Mouse (Mus musculus) forebrain, embryonic 16.5 days (tissue): ENCODE measurements at regions not wholly inside any gene's neighbourhood (a gene's known extent, or its start where the extent isn't known, plus 50 kb on each side); places are given as distances from the start of the nearest gene placed in this dataset.
A peak's percentile ranks its signal among the peaks of the same experiment; 100 is the strongest.
"Not testable (repeated sequence)": the region's sequence is repeated elsewhere in the genome, so short reads cannot be mapped to it uniquely, and the experiment has no call there.

Experiments used
- ATAC-seq: fragments of 200-750 bp; cut with Nextera tagmentation; 2 replicates; pipeline ENCODE4 v1.8.0; 2017; ENCODE audit warnings: mild to moderate bottlenecking, moderate library complexity
- H3K27ac ChIP-seq: fragments of 300-500 bp; sonication (generic); 2 replicates; pipeline ENCODE4 v1.5.1; 2014; ENCODE audit warnings: low read length, control low read depth
- H3K27me3 ChIP-seq: fragments of 300-500 bp; sonication (generic); replicated peaks from 2 replicates; pipeline ENCODE4 v1.6.1; 2014; ENCODE audit warnings: low read length; ENCODE audit not compliant: control insufficient read depth, insufficient read depth
- H3K36me3 ChIP-seq: fragments of 300-500 bp; sonication (generic); 2 replicates; pipeline ENCODE4 v1.6.1; 2014; ENCODE audit not compliant: control insufficient read depth, insufficient read depth
- H3K4me1 ChIP-seq: fragments of 300-500 bp; sonication (generic); replicated peaks from 2 replicates; pipeline ENCODE4 v1.6.1; 2014; ENCODE audit warnings: low read length; ENCODE audit not compliant: control insufficient read depth, insufficient read depth
- H3K4me2 ChIP-seq: fragments of 300-500 bp; sonication (generic); 2 replicates; pipeline ENCODE4 v1.6.1; 2014; ENCODE audit warnings: mild to moderate bottlenecking, low read length, control low read depth
- H3K4me3 ChIP-seq: fragments of 300-500 bp; sonication (generic); replicated peaks from 2 replicates; pipeline ENCODE4 v1.5.1; 2014; ENCODE audit warnings: mild to moderate bottlenecking, low read length, control low read depth
- H3K9ac ChIP-seq: fragments of 300-500 bp; sonication (generic); replicated peaks from 2 replicates; pipeline ENCODE4 v1.6.1; 2014; ENCODE audit warnings: low read depth, low read length, control low read depth
- H3K9me3 ChIP-seq: fragments of 300-500 bp; sonication (generic); 2 replicates; pipeline ENCODE4 v1.6.1; 2016; ENCODE audit warnings: low read length; ENCODE audit not compliant: control insufficient read depth
- WGBS: fragments of 180-500 bp; shearing (Covaris S2); extraction: QIAGEN DNeasy Blood & Tissue Kit; methylation state at CpG from one replicate; pipeline ENCODE4 v1.1.7; 2014; 5-methylcytosine and 5-hydroxymethylcytosine counted together

DNA sequence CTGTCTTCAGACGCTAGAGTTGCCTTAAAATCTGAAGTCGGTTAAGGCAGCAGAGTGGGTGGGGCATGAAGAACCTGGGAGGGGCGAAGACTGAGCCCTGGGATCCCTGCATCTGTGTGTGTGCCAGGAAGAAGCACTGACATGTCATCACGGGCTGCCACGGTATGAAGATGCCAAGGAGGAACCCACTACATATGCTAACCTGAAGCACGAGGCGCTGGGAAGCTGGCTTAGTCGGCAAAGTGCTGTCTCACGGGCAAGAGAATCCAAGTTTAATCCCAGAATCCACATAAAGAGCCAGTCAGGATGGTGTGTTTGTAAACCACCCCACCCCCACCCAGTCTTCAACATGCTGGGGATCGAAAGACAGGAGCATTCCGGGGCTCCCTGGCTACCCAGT, 73.2 kb upstream of the Rhobtb1 start:
- H3K4me3 ChIP-seq, result no peak overlapping the region
- H3K27ac ChIP-seq, result no peak overlapping the region
- no peaks in the 10 kb centered on the region for H3K36me3 ChIP-seq
- H3K27me3 ChIP-seq, result no peaks in the 10 kb centered on the region
- H3K4me1 ChIP-seq, result no peaks in the 10 kb centered on the region
- no peaks in the 10 kb centered on the region for H3K9me3 ChIP-seq
- peak; percentile 57 for ATAC-seq
- WGBS, result 66% methylated on average over 11 of the region's 11 CpGs
- no peak overlapping the region for H3K9ac ChIP-seq
- no peak overlapping the region for H3K4me2 ChIP-seq

DNA sequence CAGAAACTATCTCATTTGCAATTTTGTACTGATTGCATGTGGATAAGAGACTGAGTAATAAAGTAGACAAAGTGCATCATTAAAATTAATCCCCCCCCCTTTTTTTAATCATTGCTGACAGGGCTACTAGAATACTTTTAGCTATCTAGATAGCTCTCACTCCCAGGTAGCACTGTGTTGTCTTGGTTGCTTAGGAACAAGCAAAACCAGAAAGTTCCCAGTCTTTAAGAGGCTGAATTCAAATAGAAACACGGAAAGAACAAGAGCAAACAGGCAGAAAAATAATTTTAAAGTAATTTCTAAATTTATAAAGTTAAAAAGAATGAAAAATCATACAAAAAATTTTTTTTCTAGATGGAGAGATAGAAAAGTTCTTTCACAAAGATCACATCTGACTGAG, 65.0 kb upstream of the Rhobtb1 start:
- Histone ChIP-seq H3K36me3 (no peaks in the 10 kb centered on the region), H3K4me1 (no peaks in the 10 kb centered on the region), H3K4me2 (no peak overlapping the region), H3K4me3 (no peak overlapping the region), H3K27me3 (no peaks in the 10 kb centered on the region), H3K9ac (no peak overlapping the region), H3K27ac (no peak overlapping the region), H3K9me3 (no peaks in the 10 kb centered on the region)
- 84% methylated on average over 1 of the region's 1 CpGs for WGBS
- no peak for ATAC-seq

DNA sequence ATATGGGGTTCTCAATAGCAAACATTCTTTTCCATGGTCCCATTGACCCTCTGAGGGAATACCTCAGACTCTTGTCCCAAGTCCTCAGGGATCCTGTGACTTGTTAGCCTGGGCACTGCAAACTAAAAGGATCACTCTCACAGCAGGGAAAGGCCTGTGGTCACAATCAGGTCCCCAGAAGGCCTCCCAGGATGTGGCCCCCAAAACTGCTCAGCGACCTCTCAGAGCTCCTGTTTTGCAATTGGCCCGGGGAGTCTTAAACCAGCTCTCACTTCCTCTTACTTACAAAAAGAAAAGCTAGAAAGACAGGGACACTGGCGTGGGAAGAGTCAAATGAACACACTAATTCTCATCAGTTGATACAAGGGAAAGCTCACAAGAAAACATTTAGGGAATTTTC, 59.4 kb upstream of the Rhobtb1 start:
- Histone ChIP-seq H3K27me3 (no peaks in the 10 kb centered on the region), H3K4me1 (no peaks in the 10 kb centered on the region), H3K9ac (no peak overlapping the region), H3K27ac (no peak overlapping the region), H3K9me3 (no peaks in the 10 kb centered on the region), H3K4me2 (no peak overlapping the region), H3K4me3 (no peak overlapping the region), H3K36me3 (no peaks in the 10 kb centered on the region)
- 78% methylated on average over 3 of the region's 3 CpGs for WGBS
- ATAC-seq, result no peak

DNA sequence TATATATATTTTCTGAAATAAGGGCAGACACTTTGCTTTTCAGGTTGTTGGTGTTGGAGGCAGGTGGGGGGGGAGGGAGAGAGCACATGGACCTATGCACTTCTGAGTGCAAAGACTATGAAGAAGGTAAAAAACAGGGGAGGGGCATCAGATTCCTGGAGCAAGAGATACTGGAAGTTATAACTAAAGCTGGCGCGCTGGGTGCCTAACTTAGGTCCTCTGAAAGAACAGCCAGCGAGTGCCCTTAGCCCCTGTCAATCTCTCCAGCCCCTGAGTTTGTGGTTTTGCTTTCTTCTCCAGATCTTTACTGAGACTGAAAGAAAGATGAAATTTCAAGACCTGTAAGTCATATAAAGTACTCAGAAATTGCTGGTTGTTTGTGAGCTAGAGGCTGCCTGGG, 51.2 kb upstream of the Rhobtb1 start:
- no peak for ATAC-seq
- no peak overlapping the region for H3K4me3 ChIP-seq

DNA sequence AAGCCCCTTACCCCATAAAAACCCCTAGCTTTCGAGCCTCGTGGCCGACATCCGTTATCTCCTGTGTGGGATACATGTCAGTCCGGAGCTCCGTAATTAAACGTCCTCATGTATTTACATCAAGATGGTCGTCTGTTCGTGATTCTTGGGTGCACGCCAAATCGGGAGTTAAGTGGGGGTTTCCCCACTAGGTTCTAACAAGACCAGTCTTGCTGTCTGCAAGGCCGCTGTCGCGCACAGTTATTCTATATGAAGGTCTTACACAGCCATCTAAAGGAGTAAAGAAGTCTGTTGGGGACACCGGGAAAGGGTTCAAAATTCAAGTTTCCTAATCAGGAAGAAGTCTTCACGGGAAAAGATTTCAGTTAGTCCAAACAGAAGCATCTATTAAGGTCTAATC, 50.5 kb upstream of the Rhobtb1 start:
- WGBS, result 68% methylated on average over 16 of the region's 16 CpGs
- H3K27ac ChIP-seq, result not testable (repeated sequence)

More for the DNA sequence above, 51.2 kb upstream of the Rhobtb1 start:
- H3K36me3 ChIP-seq, result no peaks in the 10 kb centered on the region
- no peak overlapping the region for H3K4me2 ChIP-seq
- H3K27ac ChIP-seq, result no peak overlapping the region
- H3K9me3 ChIP-seq, result no peaks in the 10 kb centered on the region
- peaks cover 10% of the 10 kb centered on the region; the same call in 1 of the 2 replicates for H3K4me1 ChIP-seq
- WGBS, result 92% methylated on average over 3 of the region's 3 CpGs
- H3K27me3 ChIP-seq, result no peaks in the 10 kb centered on the region
- no peak overlapping the region for H3K9ac ChIP-seq

More for the DNA sequence above, 50.5 kb upstream of the Rhobtb1 start:
- not testable (repeated sequence) for H3K4me3 ChIP-seq, ATAC-seq, H3K27me3 ChIP-seq, H3K36me3 ChIP-seq, H3K9me3 ChIP-seq, H3K9ac ChIP-seq, H3K4me2 ChIP-seq
- peaks cover 10% of the 10 kb centered on the region; the same call in 1 of the 2 replicates for H3K4me1 ChIP-seq
